Mouse (Mus musculus) midbrain, embryonic 12.5 days (tissue): ENCODE data around the gene Apold1. TPM values are rescaled to one million over a fixed set of nuclear protein-coding genes. Genes with fewer than 3 reads are reported as not detected.
A peak's percentile ranks its signal among the peaks of the same experiment; 100 is the strongest.

ENCODE experiments used
- ATAC-seq: fragments of 200-750 bp; cut with Nextera tagmentation; 2 replicates; pipeline ENCODE4 v1.8.0; 2017; ENCODE audit warnings: low read depth, moderate TSS enrichment, moderate library complexity; ENCODE audit not compliant: low FRiP score
- H3K27ac ChIP-seq: fragments of 300-500 bp; sonication (generic); replicated peaks from 2 replicates; pipeline ENCODE4 v1.5.1; 2016; ENCODE audit warnings: mild to moderate bottlenecking
- H3K27me3 ChIP-seq: fragments of 300-500 bp; sonication (generic); 2 replicates; pipeline ENCODE4 v1.6.1; 2016; ENCODE audit warnings: mild to moderate bottlenecking
- H3K36me3 ChIP-seq: fragments of 300-500 bp; sonication (generic); 2 replicates; pipeline ENCODE4 v1.6.1; 2016
- H3K4me1 ChIP-seq: fragments of 300-500 bp; sonication (generic); 2 replicates; pipeline ENCODE4 v1.6.1; 2016
- H3K4me2 ChIP-seq: fragments of 300-500 bp; sonication (generic); replicated peaks from 2 replicates; pipeline ENCODE4 v1.6.1; 2016; ENCODE audit warnings: mild to moderate bottlenecking, moderate library complexity
- H3K4me3 ChIP-seq: fragments of 300-500 bp; sonication (generic); 2 replicates; pipeline ENCODE4 v1.5.1; 2016; ENCODE audit warnings: mild to moderate bottlenecking
- H3K9ac ChIP-seq: fragments of 300-500 bp; sonication (generic); replicated peaks from 2 replicates; pipeline ENCODE4 v1.6.1; 2016; ENCODE audit warnings: mild to moderate bottlenecking, moderate library complexity
- H3K9me3 ChIP-seq: fragments of 300-500 bp; sonication (generic); 2 replicates; pipeline ENCODE4 v1.6.1; 2016; ENCODE audit warnings: mild to moderate bottlenecking
- WGBS: fragments of 180-500 bp; shearing (Covaris S2); methylation state at CpG from one replicate; pipeline ENCODE4 v1.1.7; 2016; 5-methylcytosine and 5-hydroxymethylcytosine counted together
- polyA plus RNA-seq: library from polyadenylated mRNA; unstranded; fragments of >200 nt; fragmentation: Nextera tagmentation; extraction: Ambion mirVana; gene quantifications from 2 replicates; pipeline ENCODE4 v1.2.1, GENCODE M21; 2016

Apold1 gene
- polyA plus RNA-seq, 1 experiment from 2014 or later, result 3.9 TPM

GRCm38 (mm10) chr6:135011048-135011733 is 29.7 kb downstream of the Apold1 start, which contains the start of gene Ddx47:
Gene Ddx47, plus strand, starts transcription at chr6:135011612.
- Histone ChIP-seq H3K36me3 (peaks cover 25% of the 10 kb centered on the region), H3K27ac (no peak within 1 kb of the TSS), H3K9me3 (no peaks in the 10 kb centered on the region), H3K4me1 (peaks cover 7% of the 10 kb centered on the region), H3K27me3 (no peaks in the 10 kb centered on the region), H3K4me2 (peak within 1 kb of the TSS; percentile 86), H3K4me3 (peak within 1 kb of the TSS; percentile 78), H3K9ac (peak within 1 kb of the TSS; percentile 71)
- ATAC-seq, result peak; percentile 94
- WGBS, result 7% methylated on average over 19 of the region's 19 CpGs

- no peaks in the 10 kb centered on the region for H3K27me3 ChIP-seq
- no peaks in the 10 kb centered on the region for H3K9me3 ChIP-seq
- peak overlapping the region; percentile 86 for H3K4me2 ChIP-seq
- WGBS, result under 1% methylated on average over 14 of the region's 14 CpGs
- peak overlapping the region; percentile 78 for H3K4me3 ChIP-seq
- peak overlapping the region; percentile 71 for H3K9ac ChIP-seq
- H3K4me1 ChIP-seq, result peaks cover 7% of the 10 kb centered on the region
- H3K36me3 ChIP-seq, result peaks cover 30% of the 10 kb centered on the region
- H3K27ac ChIP-seq, result no peak overlapping the region
- ATAC-seq, result peak; percentile 60
These were observed 30.2 kb downstream of the Apold1 start for GRCm38 (mm10) chr6:135011734-135012116.

GRCm38 (mm10) chr6:135017211-135017610 is 35.7 kb downstream of the Apold1 start:
- no peaks in the 10 kb centered on the region for H3K9me3 ChIP-seq
- no peak overlapping the region for H3K27ac ChIP-seq
- H3K4me2 ChIP-seq, result no peak overlapping the region
- peaks cover 4% of the 10 kb centered on the region for H3K4me1 ChIP-seq
- WGBS, result 95% methylated on average over 11 of the region's 11 CpGs
- H3K9ac ChIP-seq, result no peak overlapping the region
- no peak overlapping the region for H3K4me3 ChIP-seq
- ATAC-seq, result no peak
- H3K27me3 ChIP-seq, result no peaks in the 10 kb centered on the region
- peaks cover 84% of the 10 kb centered on the region for H3K36me3 ChIP-seq

DNA sequence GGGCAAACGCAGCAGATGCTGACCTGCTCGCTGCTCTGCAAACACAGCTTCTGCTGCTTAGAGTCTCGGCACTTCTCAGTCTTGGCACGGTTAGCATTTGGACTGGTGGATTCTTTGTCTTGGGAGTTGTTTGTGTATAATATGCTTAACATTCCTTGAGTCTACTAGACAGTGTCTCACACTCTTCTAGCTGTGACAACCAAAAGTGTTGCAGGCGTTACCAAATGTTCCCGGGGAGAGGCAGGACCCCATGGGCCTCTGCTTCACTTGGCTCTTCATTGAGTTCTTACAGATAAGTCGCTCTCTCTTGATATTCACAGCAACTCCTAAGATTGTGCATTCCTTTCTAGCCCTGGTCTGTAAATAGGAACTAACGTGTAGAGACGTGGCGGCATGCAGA is 38.0 kb downstream of the Apold1 start:
- no peak overlapping the region for H3K4me2 ChIP-seq
- 87% methylated on average over 10 of the region's 10 CpGs for WGBS

DNA sequence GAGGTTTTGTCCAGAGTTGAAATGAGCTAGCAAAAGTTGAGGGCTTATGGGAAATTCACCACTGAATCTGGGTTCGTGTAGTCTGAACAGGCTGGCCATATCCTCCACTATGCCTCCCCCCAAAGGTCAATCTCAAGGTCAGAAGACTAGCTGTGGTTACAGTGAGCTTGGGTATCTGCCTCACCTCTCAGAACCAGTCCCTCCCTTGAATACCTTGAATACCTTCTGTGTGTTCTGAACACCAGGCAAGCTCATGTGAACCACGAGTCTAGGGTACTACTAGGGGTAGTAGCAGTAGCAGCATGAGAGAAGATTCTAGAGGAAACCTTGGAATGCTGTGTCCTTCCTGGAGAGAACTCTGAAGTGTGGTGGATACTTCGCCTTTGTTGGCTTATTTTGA is 40.1 kb downstream of the Apold1 start:
- WGBS, result 88% methylated on average over 3 of the region's 3 CpGs
- Histone ChIP-seq H3K4me3 (no peak overlapping the region), H3K27me3 (no peaks in the 10 kb centered on the region), H3K4me1 (no peaks in the 10 kb centered on the region), H3K9me3 (no peaks in the 10 kb centered on the region), H3K27ac (no peak overlapping the region), H3K36me3 (peaks cover 86% of the 10 kb centered on the region), H3K4me2 (no peak overlapping the region), H3K9ac (no peak overlapping the region)
- ATAC-seq, result no peak

More for the DNA sequence above, 38.0 kb downstream of the Apold1 start:
- H3K4me1 ChIP-seq, result no peaks in the 10 kb centered on the region
- peaks cover 98% of the 10 kb centered on the region for H3K36me3 ChIP-seq
- no peak overlapping the region for H3K27ac ChIP-seq
- H3K27me3 ChIP-seq, result no peaks in the 10 kb centered on the region
- no peak overlapping the region for H3K4me3 ChIP-seq
- no peaks in the 10 kb centered on the region for H3K9me3 ChIP-seq
- ATAC-seq, result no peak
- H3K9ac ChIP-seq, result no peak overlapping the region

DNA sequence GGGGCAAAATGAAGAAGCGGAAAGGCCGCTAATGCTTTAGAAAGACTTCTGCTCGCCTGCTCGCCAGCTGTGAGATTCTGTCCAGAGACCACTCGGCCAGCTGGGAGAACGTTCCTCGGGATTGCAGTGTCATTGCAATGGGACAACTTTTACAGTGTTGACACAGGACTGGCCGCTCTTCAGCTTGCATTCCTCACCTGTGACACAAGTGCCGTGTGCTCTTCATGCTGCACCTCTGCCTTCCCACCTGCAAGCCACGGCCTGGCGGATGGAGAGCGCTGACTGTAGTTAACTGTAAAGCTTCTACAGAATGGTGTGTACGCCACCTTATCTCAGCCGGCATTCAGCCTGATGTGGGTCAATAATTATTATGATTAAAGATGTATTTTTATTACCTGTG is 41.9 kb downstream of the Apold1 start:
- Histone ChIP-seq H3K4me1 (no peaks in the 10 kb centered on the region), H3K27ac (no peak overlapping the region), H3K27me3 (no peaks in the 10 kb centered on the region), H3K9ac (no peak overlapping the region), H3K36me3 (peaks cover 69% of the 10 kb centered on the region), H3K9me3 (no peaks in the 10 kb centered on the region), H3K4me2 (no peak overlapping the region), H3K4me3 (no peak overlapping the region)
- 96% methylated on average over 14 of the region's 14 CpGs for WGBS
- ATAC-seq, result no peak

DNA sequence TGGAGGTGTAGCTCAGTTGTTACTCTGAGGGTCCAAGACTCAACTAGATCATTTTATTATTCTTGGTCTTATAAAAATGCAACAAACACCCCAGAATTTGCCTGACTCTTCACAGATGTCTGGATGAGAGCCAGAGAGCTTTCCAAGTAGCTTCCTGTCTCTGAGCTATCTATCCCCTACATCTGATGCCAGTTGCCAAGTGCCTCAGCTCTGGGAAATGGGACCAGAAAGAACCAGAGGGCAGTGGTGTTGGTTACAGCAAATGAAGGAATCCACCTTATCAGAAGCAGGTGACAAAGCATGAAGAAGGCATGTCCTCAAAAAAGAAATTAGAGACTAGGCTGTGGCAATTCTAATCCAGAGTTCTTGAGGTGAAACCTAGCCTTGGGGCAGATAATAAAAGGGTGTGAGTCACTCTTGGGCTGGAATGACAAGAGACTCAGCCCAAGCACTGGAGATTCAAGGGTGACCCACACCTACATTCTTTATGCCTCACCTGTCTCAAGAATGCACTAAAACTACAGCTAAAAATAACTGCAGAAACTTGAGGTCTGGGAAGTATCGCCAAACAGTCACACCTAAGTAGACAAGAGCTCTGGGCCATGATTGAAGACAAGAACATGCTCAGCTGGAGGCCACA is 43.4 kb downstream of the Apold1 start:
- no peaks in the 10 kb centered on the region for H3K4me1 ChIP-seq

DNA sequence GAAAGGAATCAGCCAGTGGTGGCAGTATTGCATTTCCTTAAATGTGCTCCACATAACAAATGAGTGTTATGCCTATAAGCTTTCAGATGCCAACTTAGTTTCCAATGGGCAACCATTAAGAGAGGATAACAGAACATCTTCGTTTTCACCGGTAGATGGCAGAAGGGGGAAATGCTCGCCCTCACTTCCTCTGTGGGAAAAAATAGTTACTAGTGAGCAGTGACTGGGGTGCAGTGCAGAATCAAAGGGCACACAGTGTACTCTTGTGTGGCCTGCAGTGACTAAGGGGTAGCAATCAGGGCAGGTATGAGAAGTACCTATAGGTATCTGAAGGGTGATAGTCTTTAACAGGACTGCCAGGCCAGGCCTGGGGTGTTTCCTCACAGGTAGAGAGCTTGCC is 44.7 kb downstream of the Apold1 start:
- Histone ChIP-seq H3K4me1 (no peaks in the 10 kb centered on the region), H3K9me3 (no peaks in the 10 kb centered on the region), H3K36me3 (peaks cover 40% of the 10 kb centered on the region), H3K4me3 (no peak overlapping the region), H3K27me3 (no peaks in the 10 kb centered on the region), H3K27ac (no peak overlapping the region), H3K9ac (no peak overlapping the region), H3K4me2 (no peak overlapping the region)
- no peak for ATAC-seq
- 3% methylated on average over 3 of the region's 3 CpGs for WGBS

More for the DNA sequence above, 43.4 kb downstream of the Apold1 start:
- no peak overlapping the region for H3K4me3 ChIP-seq
- H3K9me3 ChIP-seq, result no peaks in the 10 kb centered on the region
- H3K27ac ChIP-seq, result no peak overlapping the region
- no peak overlapping the region for H3K4me2 ChIP-seq
- no peak overlapping the region for H3K9ac ChIP-seq
- no peaks in the 10 kb centered on the region for H3K27me3 ChIP-seq
- no peak for ATAC-seq
- H3K36me3 ChIP-seq, result peaks cover 53% of the 10 kb centered on the region
- WGBS, result 84% methylated on average over 1 of the region's 1 CpGs

DNA sequence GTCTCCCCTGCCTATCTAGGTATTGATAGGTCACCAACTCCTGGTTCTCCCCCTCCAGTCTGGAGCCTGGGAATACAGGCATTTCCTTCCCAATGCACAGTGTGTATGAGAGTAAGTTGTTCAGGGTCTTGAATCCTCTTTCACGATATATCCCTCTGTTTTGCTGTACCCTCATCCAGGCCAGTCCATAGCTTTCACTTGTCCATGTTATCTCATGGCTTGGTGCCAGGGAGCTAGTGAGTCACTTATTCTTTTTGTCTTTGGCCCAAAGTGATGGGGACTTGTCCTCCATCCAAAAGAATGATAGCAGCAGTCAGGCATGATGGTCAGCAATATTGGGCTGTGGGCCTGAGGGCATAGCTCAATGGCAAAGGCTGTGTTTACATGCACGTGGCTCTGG is 45.2 kb downstream of the Apold1 start:
- Histone ChIP-seq H3K27me3 (no peaks in the 10 kb centered on the region), H3K4me3 (no peak overlapping the region), H3K27ac (no peak overlapping the region), H3K9me3 (no peaks in the 10 kb centered on the region), H3K4me2 (no peak overlapping the region), H3K4me1 (no peaks in the 10 kb centered on the region), H3K9ac (no peak overlapping the region), H3K36me3 (peaks cover 35% of the 10 kb centered on the region)
- 89% methylated on average over 2 of the region's 2 CpGs for WGBS
- ATAC-seq, result no peak

- ATAC-seq, result no peak
These were observed 47.7 kb downstream of the Apold1 start for GRCm38 (mm10) chr6:135029246-135029645.

More at GRCm38 (mm10) chr6:135029246-135029645, 47.7 kb downstream of the Apold1 start:
- Histone ChIP-seq H3K27ac (no peak overlapping the region), H3K4me2 (no peak overlapping the region), H3K9ac (no peak overlapping the region), H3K9me3 (no peaks in the 10 kb centered on the region), H3K4me1 (no peaks in the 10 kb centered on the region), H3K27me3 (no peaks in the 10 kb centered on the region), H3K4me3 (no peak overlapping the region), H3K36me3 (peaks cover 11% of the 10 kb centered on the region; the same call in 1 of the 2 replicates)
- 79% methylated on average over 4 of the region's 4 CpGs for WGBS
